Mouse (Mus musculus) stomach, adult 2 months (tissue): ENCODE measurements around the gene Mecom. TPM values are rescaled to one million over a fixed set of nuclear protein-coding genes. Genes with fewer than 3 reads are reported as not detected.

ENCODE experiments used
- polyA plus RNA-seq: library from polyadenylated mRNA; depleted of rRNA; stranded (reverse); fragments of >200 nt; gene quantifications from 2 replicates; pipeline ENCODE4 v1.2.3, GENCODE M21; 2012; rRNA removed

Mecom gene
- 5.2 and 8.6 TPM in 2 replicates for polyA plus RNA-seq

DNA sequence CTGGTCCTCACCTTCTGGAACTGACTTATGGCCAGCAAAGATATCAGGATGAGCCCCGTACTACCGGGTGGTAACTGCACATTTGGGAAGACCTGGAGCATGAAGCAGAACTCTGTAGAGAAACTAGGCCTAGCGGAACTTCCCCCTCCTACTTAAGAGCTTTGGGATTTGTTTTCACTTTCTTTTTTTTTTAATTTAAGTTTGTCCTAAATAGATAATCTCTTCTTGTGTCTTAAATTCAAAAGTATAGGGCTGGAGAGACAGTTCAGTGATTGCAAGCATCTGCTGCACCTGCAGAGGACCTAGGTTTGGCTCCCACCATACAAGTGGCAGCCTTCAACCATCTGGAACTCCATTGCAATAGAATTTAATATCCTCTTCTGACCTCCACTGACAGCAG, at the start of gene Mecom:
Mecom (minus strand) TSS at position 101 of the 400 bp plus-strand sequence.

Other genes starting within 250 kb of the Mecom start
- gene Actrt3, start 51.9 kb upstream of the Mecom start, polyA plus RNA-seq: not detected in 2 replicates
- gene Mynn, start 54.1 kb upstream of the Mecom start, polyA plus RNA-seq: 1.5 and 3.3 TPM in 2 replicates
- gene Lrriq4, start 96.5 kb upstream of the Mecom start, polyA plus RNA-seq: not detected in 2 replicates
- gene Lrrc34, start 99.9 kb upstream of the Mecom start, polyA plus RNA-seq: not detected in 2 replicates
- 1.5 and 2.6 TPM in 2 replicates for gene Lrrc31, start 151.8 kb upstream of the Mecom start, polyA plus RNA-seq
- gene Samd7, start 198.3 kb upstream of the Mecom start, polyA plus RNA-seq: not detected in 2 replicates
- gene Sec62, start 244.9 kb upstream of the Mecom start, polyA plus RNA-seq: 3.8 and 5.9 TPM in 2 replicates